Mouse (Mus musculus) intestine, postnatal 0 days (tissue): ENCODE measurements around the gene Asb4. TPM values are rescaled to one million over a fixed set of nuclear protein-coding genes. Genes with fewer than 3 reads are reported as not detected.

ENCODE experiments used
- ATAC-seq: fragments of 200-750 bp; cut with Nextera tagmentation; 2 replicates; pipeline ENCODE4 v1.8.0; 2017; ENCODE audit warnings: mild to moderate bottlenecking, moderate TSS enrichment, moderate library complexity
- H3K27ac ChIP-seq: fragments of 300-500 bp; sonication (generic); 2 replicates; pipeline ENCODE4 v1.5.1; 2014; ENCODE audit warnings: mild to moderate bottlenecking, low read depth, low read length, moderate library complexity
- H3K27me3 ChIP-seq: fragments of 300-500 bp; sonication (generic); replicated peaks from 2 replicates; pipeline ENCODE4 v1.6.1; 2014; ENCODE audit warnings: low read length, mixed read lengths; ENCODE audit not compliant: control insufficient read depth, insufficient read depth
- H3K36me3 ChIP-seq: fragments of 300-500 bp; sonication (generic); 2 replicates; pipeline ENCODE4 v1.6.1; 2014; ENCODE audit warnings: mild to moderate bottlenecking, moderate library complexity; ENCODE audit not compliant: control insufficient read depth, insufficient read depth
- H3K4me1 ChIP-seq: fragments of 300-500 bp; sonication (generic); replicated peaks from 2 replicates; pipeline ENCODE4 v1.6.1; 2014; ENCODE audit warnings: antibody characterized with exemption, low read length, mixed read lengths; ENCODE audit not compliant: control insufficient read depth, insufficient read depth
- H3K4me2 ChIP-seq: fragments of 300-500 bp; sonication (generic); replicated peaks from 2 replicates; pipeline ENCODE4 v1.6.1; 2014; ENCODE audit warnings: low read depth, mild to moderate bottlenecking, moderate library complexity
- H3K4me3 ChIP-seq: fragments of 300-500 bp; sonication (generic); 2 replicates; pipeline ENCODE4 v1.5.1; 2014; ENCODE audit warnings: low read depth, low read length
- H3K9ac ChIP-seq: fragments of 300-500 bp; sonication (generic); 2 replicates; pipeline ENCODE4 v1.6.1; 2014; ENCODE audit warnings: mild to moderate bottlenecking, low read depth, low read length
- H3K9me3 ChIP-seq: fragments of 300-500 bp; sonication (generic); 2 replicates; pipeline ENCODE4 v1.6.1; 2016; ENCODE audit warnings: mixed run types; ENCODE audit not compliant: control insufficient read depth
- CTCF ChIP-seq: sonication (generic); IDR thresholded peaks from 2 replicates; pipeline ENCODE4 v1.5.1; 2016; ENCODE audit warnings: low read depth, mild to moderate bottlenecking, control low read depth, antibody characterized with exemption, moderate library complexity
- WGBS: fragments of 180-500 bp; shearing (Covaris S2); extraction: QIAGEN DNeasy Blood & Tissue Kit; methylation state at CpG from one replicate; pipeline ENCODE4 v1.1.7; 2014; 5-methylcytosine and 5-hydroxymethylcytosine counted together
- polyA plus RNA-seq: library from polyadenylated mRNA; unstranded; fragments of >200 nt; fragmentation: Nextera tagmentation; extraction: Ambion mirVana; gene quantifications from 2 replicates; pipeline ENCODE4 v1.2.1, GENCODE M21; 2015

Asb4 gene
- polyA plus RNA-seq, 1 experiment from 2014 or later, result 1.8 TPM

DNA sequence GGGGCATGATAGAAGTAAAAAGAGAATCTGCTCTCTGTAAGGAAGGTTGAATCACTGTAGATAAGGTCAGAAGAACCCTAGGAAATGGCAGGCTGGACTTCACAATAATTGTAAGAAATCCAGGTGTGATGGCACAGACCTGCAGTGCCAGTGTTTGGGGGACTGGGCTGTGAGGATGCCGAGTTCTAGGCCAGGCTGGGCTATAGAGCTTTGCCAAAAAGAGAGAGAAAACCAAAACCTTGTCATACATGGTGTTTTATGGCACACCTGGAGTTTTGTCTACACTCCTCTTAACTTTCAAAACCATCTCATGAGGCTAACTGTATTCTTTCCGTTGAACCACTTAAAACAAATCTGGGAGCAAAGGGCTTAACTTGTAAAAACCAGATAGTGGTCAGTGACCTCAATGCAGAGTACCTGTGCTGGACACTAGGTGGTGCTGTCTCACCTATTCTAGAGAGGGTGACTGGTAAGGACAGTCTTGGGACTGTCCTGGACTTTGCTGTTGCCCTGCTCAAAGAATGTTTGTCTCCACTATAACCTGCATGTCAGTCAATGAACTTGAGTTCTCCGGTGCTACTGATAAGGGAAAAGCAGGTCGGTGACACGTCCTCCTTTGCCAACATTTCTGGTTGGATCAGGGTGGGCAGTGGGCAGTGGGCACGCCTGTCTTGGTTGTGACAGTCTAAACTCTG, 27.7 kb downstream of the Asb4 start:
- peak; percentile 91 for ATAC-seq
- peak; percentile 98 for TF ChIP-seq CTCF
- Histone ChIP-seq H3K27me3 (no peaks in the 10 kb centered on the region), H3K9me3 (no peaks in the 10 kb centered on the region), H3K27ac (no peak overlapping the region), H3K4me2 (no peak overlapping the region), H3K9ac (no peak overlapping the region), H3K36me3 (no peaks in the 10 kb centered on the region), H3K4me1 (no peaks in the 10 kb centered on the region), H3K4me3 (no peak overlapping the region)
- 42% methylated on average over 6 of the region's 6 CpGs for WGBS

DNA sequence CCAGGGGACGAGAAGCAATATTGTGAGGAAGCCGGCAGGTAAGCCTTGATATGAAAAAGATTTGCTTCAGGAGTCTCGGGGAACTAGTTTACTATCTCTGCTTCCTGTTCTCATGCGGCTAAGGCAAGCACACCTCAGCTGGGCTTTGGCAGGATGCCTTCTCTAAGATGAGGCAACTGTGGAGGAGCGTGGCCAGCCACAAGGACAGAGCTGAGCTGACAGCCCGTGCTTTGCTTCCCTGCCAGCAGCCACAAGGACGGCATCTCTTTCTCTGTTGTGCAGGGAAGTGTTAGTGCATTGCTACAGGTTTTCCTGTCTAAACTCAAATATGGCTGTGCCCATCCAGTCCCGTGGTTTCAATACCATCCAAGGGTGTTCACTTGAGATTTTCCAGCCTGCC, 30.1 kb downstream of the Asb4 start:
- TF ChIP-seq CTCF, result no peak
- WGBS, result 36% methylated on average over 8 of the region's 8 CpGs
- no peak for ATAC-seq
- Histone ChIP-seq H3K36me3 (no peaks in the 10 kb centered on the region), H3K4me1 (no peaks in the 10 kb centered on the region), H3K27me3 (no peaks in the 10 kb centered on the region), H3K4me3 (no peak overlapping the region), H3K9ac (no peak overlapping the region), H3K27ac (no peak overlapping the region), H3K4me2 (no peak overlapping the region), H3K9me3 (no peaks in the 10 kb centered on the region)

DNA sequence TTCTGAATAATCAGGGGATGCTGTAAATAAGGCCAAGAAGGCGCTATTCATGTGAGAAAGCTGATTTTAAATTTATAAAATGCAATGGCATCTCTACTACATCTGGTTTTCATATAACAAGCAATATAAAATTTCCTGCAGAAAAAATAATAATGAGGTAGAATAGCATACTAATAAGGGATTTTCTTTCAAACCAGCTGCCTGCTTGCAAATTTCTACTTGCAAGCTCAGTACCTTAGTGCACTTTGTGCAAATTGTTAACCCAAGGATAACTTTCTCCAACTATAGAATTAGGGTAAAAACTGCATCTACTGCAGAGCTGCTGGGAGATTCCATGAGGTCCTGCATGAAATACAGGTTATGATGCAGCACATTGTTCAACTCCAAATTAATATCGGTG, 38.3 kb downstream of the Asb4 start:
- no peak overlapping the region for H3K4me3 ChIP-seq
- TF ChIP-seq CTCF, result no peak
- H3K36me3 ChIP-seq, result no peaks in the 10 kb centered on the region
- no peaks in the 10 kb centered on the region for H3K4me1 ChIP-seq
- H3K4me2 ChIP-seq, result no peak overlapping the region
- no peaks in the 10 kb centered on the region for H3K9me3 ChIP-seq
- ATAC-seq, result no peak
- H3K9ac ChIP-seq, result no peak overlapping the region
- no peak overlapping the region for H3K27ac ChIP-seq
- H3K27me3 ChIP-seq, result no peaks in the 10 kb centered on the region
- 87% methylated on average over 2 of the region's 2 CpGs for WGBS

DNA sequence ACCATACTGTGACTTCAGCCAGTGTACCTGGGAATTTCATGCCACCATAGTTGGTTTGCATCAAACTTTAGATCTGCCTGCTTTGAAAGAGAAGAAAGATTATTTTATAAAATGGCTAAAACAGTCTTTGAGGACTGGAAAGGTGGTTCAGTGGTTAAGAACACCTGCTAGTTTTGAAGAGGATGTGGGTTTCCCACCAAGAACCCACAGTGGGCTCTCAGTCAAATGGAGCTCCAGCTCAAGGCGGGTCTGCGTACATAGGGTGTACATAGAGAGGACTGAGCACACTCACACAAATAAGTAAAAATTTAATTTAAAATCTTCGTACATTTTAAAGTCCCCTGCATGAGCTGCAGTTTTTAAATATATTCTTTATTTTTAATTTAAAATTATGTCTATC, 39.2 kb downstream of the Asb4 start:
- Histone ChIP-seq H3K9me3 (no peaks in the 10 kb centered on the region), H3K4me1 (no peaks in the 10 kb centered on the region), H3K36me3 (no peaks in the 10 kb centered on the region), H3K27ac (no peak overlapping the region), H3K4me2 (no peak overlapping the region), H3K4me3 (no peak overlapping the region), H3K27me3 (no peaks in the 10 kb centered on the region), H3K9ac (no peak overlapping the region)
- no peak for TF ChIP-seq CTCF
- no peak for ATAC-seq
- 89% methylated on average over 3 of the region's 3 CpGs for WGBS

DNA sequence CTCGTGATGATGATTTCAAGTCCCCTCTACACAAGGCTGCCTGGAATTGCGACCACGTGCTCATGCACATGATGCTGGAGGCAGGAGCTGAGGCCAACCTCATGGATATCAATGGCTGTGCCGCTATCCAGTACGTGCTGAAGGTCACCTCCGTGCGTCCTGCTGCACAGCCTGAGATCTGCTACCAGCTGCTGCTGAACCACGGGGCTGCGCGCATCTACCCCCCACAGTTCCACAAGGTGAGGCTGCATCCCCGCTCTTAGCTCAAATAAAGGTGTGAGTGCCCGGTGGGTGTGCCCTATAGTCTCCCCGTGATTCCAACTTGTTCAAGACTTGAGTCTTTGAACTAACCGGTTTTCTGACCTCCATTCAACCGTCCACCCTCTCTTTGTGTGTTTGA, 40.4 kb downstream of the Asb4 start:
- H3K27me3 ChIP-seq, result no peaks in the 10 kb centered on the region
- no peaks in the 10 kb centered on the region for H3K4me1 ChIP-seq
- H3K27ac ChIP-seq, result no peak overlapping the region
- H3K9me3 ChIP-seq, result no peaks in the 10 kb centered on the region
- WGBS, result 90% methylated on average over 15 of the region's 15 CpGs
- TF ChIP-seq CTCF, result no peak
- no peak overlapping the region for H3K4me3 ChIP-seq
- no peaks in the 10 kb centered on the region for H3K36me3 ChIP-seq
- no peak overlapping the region for H3K9ac ChIP-seq
- no peak overlapping the region for H3K4me2 ChIP-seq
- no peak for ATAC-seq

DNA sequence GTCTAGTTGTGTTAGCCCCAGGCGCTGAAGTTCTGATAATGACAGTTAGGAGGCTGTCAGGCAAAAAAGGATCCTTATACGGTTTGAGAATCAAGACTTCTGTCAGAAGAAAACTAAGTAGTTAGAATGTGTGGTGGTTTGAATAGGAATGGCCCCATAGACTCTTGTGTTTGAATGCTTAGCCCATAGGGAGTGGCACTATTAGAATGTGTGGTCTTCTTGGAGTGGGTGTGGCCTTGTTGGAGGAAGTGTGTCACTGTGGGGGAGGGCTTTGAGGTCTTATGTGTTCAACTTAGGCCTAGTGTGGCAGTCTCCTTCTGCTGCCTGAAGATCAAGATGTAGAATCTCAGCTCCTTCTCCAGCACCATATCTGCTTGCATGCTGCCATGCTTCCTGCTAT, 43.8 kb downstream of the Asb4 start:
- ATAC-seq, result no peak
- WGBS, result 87% methylated on average over 2 of the region's 2 CpGs

DNA sequence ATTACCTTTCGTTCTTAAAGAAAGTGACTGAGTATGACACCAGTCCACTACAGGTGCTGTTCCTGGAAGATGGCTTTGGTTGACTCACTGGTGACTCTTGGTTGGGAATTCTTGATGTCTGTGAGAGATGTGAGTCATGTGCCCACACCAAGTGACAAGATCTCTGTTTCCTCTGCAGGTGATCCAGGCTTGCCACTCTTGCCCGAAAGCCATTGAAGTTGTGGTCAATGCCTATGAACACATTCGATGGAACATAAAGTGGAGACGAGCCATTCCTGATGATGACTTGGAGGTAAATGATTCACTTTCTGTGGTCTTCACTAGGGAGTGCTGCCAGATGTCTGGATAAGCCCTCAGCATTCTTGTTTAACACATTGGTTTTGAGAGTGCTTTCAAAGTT, 46.4 kb downstream of the Asb4 start:
- Histone ChIP-seq H3K4me2 (no peak overlapping the region), H3K9me3 (no peaks in the 10 kb centered on the region), H3K36me3 (no peaks in the 10 kb centered on the region), H3K27me3 (no peaks in the 10 kb centered on the region), H3K27ac (no peak overlapping the region), H3K4me3 (no peak overlapping the region), H3K4me1 (no peaks in the 10 kb centered on the region), H3K9ac (no peak overlapping the region)
- TF ChIP-seq CTCF, result no peak
- WGBS, result 92% methylated on average over 4 of the region's 4 CpGs
- ATAC-seq, result no peak

More for the DNA sequence above, 43.8 kb downstream of the Asb4 start:
- H3K27ac ChIP-seq, result no peak overlapping the region
- no peak overlapping the region for H3K4me2 ChIP-seq
- H3K4me1 ChIP-seq, result no peaks in the 10 kb centered on the region
- H3K36me3 ChIP-seq, result no peaks in the 10 kb centered on the region
- H3K4me3 ChIP-seq, result no peak overlapping the region
- H3K9me3 ChIP-seq, result no peaks in the 10 kb centered on the region
- no peak overlapping the region for H3K9ac ChIP-seq
- H3K27me3 ChIP-seq, result no peaks in the 10 kb centered on the region
- no peak for TF ChIP-seq CTCF
